Mouse (Mus musculus) heart, embryonic 12.5 days (tissue): ENCODE data around the gene Tgm2. TPM values are rescaled to one million over a fixed set of nuclear protein-coding genes. Genes with fewer than 3 reads are reported as not detected.

Experiments
- ATAC-seq: fragments of 200-750 bp; cut with Nextera tagmentation; 2 replicates; pipeline ENCODE4 v1.8.0; 2017; ENCODE audit warnings: moderate TSS enrichment, moderate library complexity; ENCODE audit not compliant: insufficient number of reproducible peaks, low FRiP score
- H3K27ac ChIP-seq: fragments of 300-500 bp; sonication (generic); 2 replicates; pipeline ENCODE4 v1.5.1; 2016; ENCODE audit warnings: mild to moderate bottlenecking, moderate library complexity; ENCODE audit not compliant: poor library complexity, severe bottlenecking
- H3K27me3 ChIP-seq: fragments of 300-500 bp; sonication (generic); replicated peaks from 2 replicates; pipeline ENCODE4 v1.6.1; 2016; ENCODE audit warnings: mild to moderate bottlenecking, moderate library complexity
- H3K36me3 ChIP-seq: fragments of 300-500 bp; sonication (generic); 2 replicates; pipeline ENCODE4 v1.6.1; 2016; ENCODE audit warnings: mild to moderate bottlenecking, moderate library complexity
- H3K4me1 ChIP-seq: fragments of 300-500 bp; sonication (generic); replicated peaks from 2 replicates; pipeline ENCODE4 v1.6.1; 2016; ENCODE audit warnings: mild to moderate bottlenecking
- H3K4me2 ChIP-seq: fragments of 300-500 bp; sonication (generic); 2 replicates; pipeline ENCODE4 v1.6.1; 2016; ENCODE audit warnings: mild to moderate bottlenecking, moderate library complexity
- H3K4me3 ChIP-seq: fragments of 300-500 bp; sonication (generic); 2 replicates; pipeline ENCODE4 v1.5.1; 2016; ENCODE audit warnings: mild to moderate bottlenecking
- H3K9ac ChIP-seq: fragments of 300-500 bp; sonication (generic); 2 replicates; pipeline ENCODE4 v1.6.1; 2016; ENCODE audit warnings: mild to moderate bottlenecking, moderate library complexity
- H3K9me3 ChIP-seq: fragments of 300-500 bp; sonication (generic); replicated peaks from 2 replicates; pipeline ENCODE4 v1.6.1; 2016; ENCODE audit warnings: mild to moderate bottlenecking, moderate library complexity
- WGBS: fragments of 180-500 bp; shearing (Covaris S2); methylation state at CpG from one replicate; pipeline ENCODE4 v1.1.7; 2016; 5-methylcytosine and 5-hydroxymethylcytosine counted together
- polyA plus RNA-seq: library from polyadenylated mRNA; unstranded; fragments of >200 nt; fragmentation: Nextera tagmentation; extraction: Ambion mirVana; gene quantifications from 2 replicates; pipeline ENCODE4 v1.2.1, GENCODE M21; 2016

Tgm2 gene
- polyA plus RNA-seq, 1 experiment from 2014 or later = 227 TPM

DNA sequence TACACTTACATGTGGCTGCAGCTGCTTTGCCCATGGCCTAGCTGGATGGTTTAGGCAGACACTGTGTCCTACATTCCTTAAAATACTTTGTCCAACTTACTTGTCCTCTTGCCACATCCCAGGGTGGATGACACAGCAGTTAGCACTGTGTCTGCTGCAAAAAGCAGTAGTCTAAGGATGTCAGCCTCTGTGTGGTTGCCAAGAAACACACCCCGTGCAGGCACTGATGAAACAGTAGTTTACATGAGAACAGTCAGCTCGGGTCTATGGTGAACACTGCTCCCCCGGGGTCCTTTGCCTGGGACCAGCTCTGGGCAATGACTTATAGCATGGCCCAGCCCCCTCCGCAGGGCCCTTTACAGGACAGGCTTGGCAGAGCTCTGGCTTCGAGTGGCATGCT lies 52.9 kb downstream of the Tgm2 start:
- Histone ChIP-seq H3K9ac (no peak overlapping the region), H3K4me2 (no peak overlapping the region), H3K4me3 (no peak overlapping the region), H3K27ac (no peak overlapping the region), H3K9me3 (no peaks in the 10 kb centered on the region), H3K27me3 (no peaks in the 10 kb centered on the region), H3K36me3 (no peaks in the 10 kb centered on the region), H3K4me1 (peaks cover 26% of the 10 kb centered on the region)
- WGBS = 65% methylated on average over 5 of the region's 5 CpGs
- ATAC-seq = no peak

DNA sequence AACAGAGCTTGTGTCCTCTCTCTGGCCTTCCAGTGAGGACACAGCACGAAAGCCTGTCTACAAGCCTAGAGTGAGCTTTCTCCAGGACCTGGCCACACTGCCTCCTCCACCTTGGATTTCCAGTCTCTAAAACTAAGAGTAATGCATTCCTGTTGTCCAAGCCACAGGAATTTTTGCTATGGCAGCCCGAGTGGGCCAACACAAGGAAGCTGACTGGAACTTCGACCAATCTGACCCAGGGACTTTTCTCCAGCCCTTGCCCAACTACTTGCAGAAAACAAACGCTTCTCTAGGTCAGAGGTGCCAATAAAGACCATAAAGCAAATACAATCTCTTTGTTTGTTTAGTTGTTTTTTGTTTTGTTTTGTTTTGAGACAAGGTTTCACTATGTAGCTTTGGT lies 56.1 kb downstream of the Tgm2 start:
- no peak for ATAC-seq
- Histone ChIP-seq H3K4me2 (no peak overlapping the region), H3K27ac (no peak overlapping the region), H3K36me3 (no peaks in the 10 kb centered on the region), H3K9ac (no peak overlapping the region), H3K9me3 (no peaks in the 10 kb centered on the region), H3K27me3 (no peaks in the 10 kb centered on the region), H3K4me1 (peaks cover 20% of the 10 kb centered on the region), H3K4me3 (no peak overlapping the region)
- WGBS = 84% methylated on average over 4 of the region's 4 CpGs

DNA sequence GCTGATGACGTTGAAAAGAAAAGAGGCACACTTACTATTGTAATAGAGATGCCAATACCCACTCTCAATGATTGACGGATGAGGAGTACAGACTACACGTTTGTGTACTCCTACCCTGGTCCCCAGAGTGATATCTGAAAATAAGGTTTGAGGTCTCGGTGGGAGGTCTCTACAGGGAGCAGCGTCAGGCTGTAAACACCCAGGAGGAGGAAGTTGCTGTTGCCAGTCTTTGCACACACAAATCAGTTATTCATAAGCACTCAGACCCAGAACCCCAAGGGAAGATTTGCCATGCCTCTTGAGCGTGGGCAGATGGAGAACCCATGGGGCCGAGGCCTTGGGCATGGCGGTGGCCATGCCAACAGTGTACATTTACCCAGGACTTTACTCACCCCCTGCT lies 61.8 kb downstream of the Tgm2 start:
- H3K27me3 ChIP-seq = no peaks in the 10 kb centered on the region
- no peak overlapping the region for H3K4me3 ChIP-seq
- H3K36me3 ChIP-seq = no peaks in the 10 kb centered on the region
- no peak overlapping the region for H3K9ac ChIP-seq
- H3K4me1 ChIP-seq = no peaks in the 10 kb centered on the region
- no peak overlapping the region for H3K4me2 ChIP-seq
- ATAC-seq = no peak
- no peak overlapping the region for H3K27ac ChIP-seq
- WGBS = 73% methylated on average over 8 of the region's 8 CpGs
- no peaks in the 10 kb centered on the region for H3K9me3 ChIP-seq

- Histone ChIP-seq H3K4me3 (no peak overlapping the region), H3K27ac (no peak overlapping the region), H3K27me3 (no peaks in the 10 kb centered on the region), H3K4me1 (no peaks in the 10 kb centered on the region), H3K9ac (no peak overlapping the region), H3K4me2 (no peak overlapping the region), H3K36me3 (peaks cover 21% of the 10 kb centered on the region), H3K9me3 (no peaks in the 10 kb centered on the region)
- WGBS = 84% methylated on average over 9 of the region's 9 CpGs
- no peak for ATAC-seq
Measured at GRCm38 (mm10) chr2:158080622-158081241, 65.5 kb downstream of the Tgm2 start.

- no peak overlapping the region for H3K9ac ChIP-seq
- no peak overlapping the region for H3K27ac ChIP-seq
- H3K36me3 ChIP-seq = peaks cover 29% of the 10 kb centered on the region
- no peaks in the 10 kb centered on the region for H3K4me1 ChIP-seq
- H3K4me3 ChIP-seq = no peak overlapping the region
- no peak for ATAC-seq
- 61% methylated on average over 9 of the region's 9 CpGs for WGBS
- H3K4me2 ChIP-seq = no peak overlapping the region
- no peaks in the 10 kb centered on the region for H3K27me3 ChIP-seq
- H3K9me3 ChIP-seq = no peaks in the 10 kb centered on the region
Measured at GRCm38 (mm10) chr2:158079843-158080395, 66.3 kb downstream of the Tgm2 start.

- Histone ChIP-seq H3K4me1 (no peaks in the 10 kb centered on the region), H3K27me3 (no peaks in the 10 kb centered on the region), H3K4me2 (no peak overlapping the region), H3K36me3 (peaks cover 38% of the 10 kb centered on the region), H3K9ac (no peak overlapping the region), H3K9me3 (no peaks in the 10 kb centered on the region), H3K27ac (no peak overlapping the region), H3K4me3 (no peak overlapping the region)
- 85% methylated on average over 7 of the region's 7 CpGs for WGBS
- ATAC-seq = no peak
Measured at GRCm38 (mm10) chr2:158078971-158079370, 67.3 kb downstream of the Tgm2 start.

DNA sequence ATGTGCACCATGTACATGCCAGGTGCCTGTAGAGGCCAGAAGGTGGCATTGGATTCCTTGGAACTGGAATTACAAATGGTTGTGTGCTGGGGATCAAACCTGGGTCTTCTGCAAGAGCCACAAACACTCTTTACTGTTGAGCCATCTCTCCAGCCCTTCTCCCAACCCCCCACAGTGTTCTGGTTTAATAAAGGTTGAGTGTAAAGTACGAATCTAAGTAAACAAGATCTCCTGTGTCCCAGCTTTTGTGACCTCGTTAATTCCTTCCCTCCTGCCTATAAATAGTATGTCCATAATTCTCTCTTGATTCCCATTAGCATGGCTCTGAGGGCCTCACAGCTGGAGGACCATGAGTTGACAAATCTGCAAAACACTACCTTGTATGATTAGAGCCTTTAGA lies 68.3 kb downstream of the Tgm2 start:
- Histone ChIP-seq H3K9ac (no peak overlapping the region), H3K4me1 (peaks cover 1% of the 10 kb centered on the region; the same call in 1 of the 2 replicates), H3K9me3 (no peaks in the 10 kb centered on the region), H3K36me3 (peaks cover 48% of the 10 kb centered on the region), H3K4me2 (no peak overlapping the region), H3K4me3 (no peak overlapping the region), H3K27me3 (no peaks in the 10 kb centered on the region), H3K27ac (no peak overlapping the region)
- 81% methylated on average over 2 of the region's 2 CpGs for WGBS
- no peak for ATAC-seq

- Histone ChIP-seq H3K27me3 (no peaks in the 10 kb centered on the region), H3K4me2 (no peak overlapping the region), H3K36me3 (peaks cover 59% of the 10 kb centered on the region), H3K9ac (no peak overlapping the region), H3K27ac (no peak overlapping the region), H3K4me3 (no peak overlapping the region), H3K4me1 (peaks cover 14% of the 10 kb centered on the region), H3K9me3 (no peaks in the 10 kb centered on the region)
- no peak for ATAC-seq
- WGBS = 92% methylated on average over 6 of the region's 6 CpGs
Measured at GRCm38 (mm10) chr2:158076690-158077089, 69.5 kb downstream of the Tgm2 start.

GRCm38 (mm10) chr2:158074835-158075234 lies 71.4 kb downstream of the Tgm2 start:
- no peaks in the 10 kb centered on the region for H3K27me3 ChIP-seq
- no peak overlapping the region for H3K4me3 ChIP-seq
- no peak overlapping the region for H3K4me2 ChIP-seq
- ATAC-seq = no peak
- H3K36me3 ChIP-seq = peaks cover 75% of the 10 kb centered on the region
- H3K27ac ChIP-seq = no peak overlapping the region
- H3K4me1 ChIP-seq = peaks cover 26% of the 10 kb centered on the region
- 92% methylated on average over 5 of the region's 5 CpGs for WGBS
- no peaks in the 10 kb centered on the region for H3K9me3 ChIP-seq
- no peak overlapping the region for H3K9ac ChIP-seq

- H3K9me3 ChIP-seq = no peaks in the 10 kb centered on the region
- H3K4me1 ChIP-seq = peaks cover 40% of the 10 kb centered on the region
- no peaks in the 10 kb centered on the region for H3K27me3 ChIP-seq
- H3K36me3 ChIP-seq = peaks cover 75% of the 10 kb centered on the region
- ATAC-seq = no peak
- H3K4me3 ChIP-seq = no peak overlapping the region
- peak overlapping the region; percentile 56 for H3K27ac ChIP-seq
- whole genome bisulfite sequencing = 83% methylated on average over 5 of the region's 5 CpGs
- peak overlapping the region; percentile 21; the same call in 1 of the 2 replicates for H3K9ac ChIP-seq
- no peak overlapping the region for H3K4me2 ChIP-seq
Measured at GRCm38 (mm10) chr2:158071633-158071995, 74.6 kb downstream of the Tgm2 start.

GRCm38 (mm10) chr2:158070885-158071632 lies 75.2 kb downstream of the Tgm2 start:
- ATAC-seq = no peak
- H3K27me3 ChIP-seq = no peaks in the 10 kb centered on the region
- peaks cover 43% of the 10 kb centered on the region for H3K4me1 ChIP-seq
- H3K9me3 ChIP-seq = no peaks in the 10 kb centered on the region
- 57% methylated on average over 3 of the region's 3 CpGs for WGBS
- H3K27ac ChIP-seq = peak overlapping the region; percentile 56
- H3K9ac ChIP-seq = peak overlapping the region; percentile 21; the same call in 1 of the 2 replicates
- H3K4me2 ChIP-seq = no peak overlapping the region
- H3K4me3 ChIP-seq = no peak overlapping the region
- H3K36me3 ChIP-seq = peaks cover 69% of the 10 kb centered on the region
